Mouse (Mus musculus) left cerebral cortex, postnatal 10 days (tissue): Measurements from ENCODE around the gene Rpp40. TPM values are rescaled to one million over a fixed set of nuclear protein-coding genes. Genes with fewer than 3 reads are reported as not detected.
A peak's percentile ranks its signal among the peaks of the same experiment; 100 is the strongest.

Source experiments
- DNase-seq, 2 experiments: peaks; one replicate each; pipeline ENCODE4 v3.0.0; 2021 to 2022; ENCODE audit warnings: low spot score in 2 of 2, mixed read lengths in 1 of 2; ENCODE audit errors: extremely low spot score in 1 of 2
- intact Hi-C: fragments of 180-260 bp; cut with DNase I; formaldehyde crosslinking; loops from one replicate; pipeline ENCODE4 v1.15.1; 2025
- total RNA-seq, 2 experiments: library from RNA; stranded (reverse); gene quantifications; 2 replicates each; pipeline ENCODE4 v1.2.3; 2021

Rpp40 gene
- 1 to 10 TPM; 5.8 to 8.0 TPM for total RNA-seq

DNA sequence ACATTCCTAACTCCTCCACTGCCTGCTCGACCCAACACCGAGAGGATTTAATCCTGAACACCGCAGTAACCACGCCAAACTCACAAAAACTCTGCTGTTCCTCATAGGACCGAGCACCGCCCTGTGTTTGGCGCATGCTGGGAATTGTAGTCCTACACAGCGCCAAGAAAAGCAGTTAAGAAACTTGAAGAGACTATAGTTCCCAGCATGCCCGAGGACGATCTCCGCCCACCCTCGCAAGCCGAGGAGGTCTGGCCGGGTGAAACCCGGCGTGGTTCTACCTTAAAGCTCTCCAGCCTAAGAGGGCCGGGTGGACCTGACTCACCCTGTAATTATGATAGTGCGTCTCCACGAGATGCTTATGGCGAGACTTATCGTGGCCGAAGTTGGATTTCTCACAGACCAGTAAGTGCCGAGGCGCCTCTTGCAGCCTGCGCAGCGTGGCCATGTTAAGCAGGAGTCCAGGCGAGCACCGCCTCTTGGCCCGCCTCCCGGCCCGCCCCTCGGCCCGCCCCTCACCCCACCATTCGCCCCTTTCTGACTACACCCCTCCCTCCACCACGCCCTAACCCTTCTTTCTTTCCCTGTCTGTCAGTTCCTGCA, at the start of gene Rpp40:
Gene Rpp40, minus strand, starts transcription at position 481 of the 603 bp plus-strand sequence.
- DNase-seq = peak; percentile 92
- intact Hi-C loops = no loop called here

- intact Hi-C loops = loop anchor here (10.0 kb wide), 1 partner anchor 175 kb away; no protein-coding TSS in a partner anchor
- no peak for DNase-seq
Measured at GRCm38 (mm10) chr13:35949814-35950455, 43.8 kb upstream of the Rpp40 start.

DNA sequence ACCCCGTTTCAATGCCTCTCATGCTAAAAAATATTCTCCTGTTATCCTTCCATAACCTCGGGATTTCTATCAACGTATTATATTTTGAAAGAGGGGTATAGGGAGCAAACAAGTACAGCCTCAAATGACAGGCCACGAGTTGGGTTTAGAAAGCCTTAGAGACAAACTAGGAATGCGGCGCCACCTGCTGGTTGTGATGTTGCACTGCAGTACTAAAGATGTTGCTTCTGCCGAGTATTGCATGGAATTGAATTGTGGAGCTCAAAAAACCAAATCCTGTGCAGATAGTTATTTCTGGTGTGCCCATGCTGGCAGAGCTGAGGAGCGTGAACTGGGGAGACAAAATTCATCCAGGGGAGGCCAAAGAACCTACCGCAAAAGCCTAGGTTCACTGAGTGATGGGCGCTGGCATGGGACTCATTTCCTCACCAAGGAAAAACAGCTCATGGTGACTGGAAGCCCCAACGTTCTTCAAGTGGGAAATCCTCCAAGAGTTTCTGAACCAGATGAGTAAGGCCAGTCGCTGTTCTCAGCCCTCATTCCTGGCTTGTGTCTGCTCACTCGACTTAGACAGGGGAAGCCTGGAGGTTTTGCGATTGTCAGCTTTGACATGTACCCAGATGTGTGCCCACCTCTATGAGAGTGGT, 41.3 kb upstream of the Rpp40 start:
- peak; percentile 75 to 79 for DNase-seq

DNA sequence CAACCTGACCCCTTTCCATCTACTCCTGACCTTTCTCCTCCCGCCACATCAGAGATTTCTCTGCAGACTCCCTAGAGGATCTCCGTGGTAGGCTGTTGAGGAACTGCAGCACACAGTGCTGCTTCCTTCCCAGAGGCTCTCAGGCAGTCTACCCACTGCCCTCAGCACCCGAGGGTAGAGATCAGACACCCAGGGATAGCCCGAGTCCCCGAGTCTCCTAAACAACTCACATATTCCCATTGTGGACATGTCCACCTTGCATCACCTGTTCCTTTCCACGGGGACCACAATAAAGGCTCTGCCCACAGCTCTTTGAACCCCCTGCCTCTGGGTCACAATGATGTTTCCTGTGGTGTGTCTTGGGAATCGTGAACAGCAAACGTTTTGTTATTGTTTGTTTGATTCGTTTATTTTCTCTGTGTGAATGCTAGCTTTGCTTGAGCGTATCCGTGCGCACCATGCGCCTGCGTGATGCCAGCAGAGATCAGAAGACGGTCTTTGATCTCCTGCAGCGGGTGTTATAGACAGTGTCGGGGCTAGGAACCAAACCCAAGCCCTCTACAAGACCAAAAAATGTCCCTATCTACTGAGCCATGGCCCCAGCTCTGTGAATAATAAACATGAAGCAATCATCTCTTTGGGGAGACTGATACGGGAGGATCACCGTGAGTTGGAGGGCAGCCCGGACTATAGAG, 40.6 kb upstream of the Rpp40 start:
- DNase-seq = no peak
- intact Hi-C loops = loop anchor here (2.0 to 10.0 kb wide), 2 partner anchors 172 to 916 kb away; no protein-coding TSS in a partner anchor

More for the DNA sequence above, 41.3 kb upstream of the Rpp40 start:
- intact Hi-C loops = loop anchor here (2.0 to 10.0 kb wide), 2 partner anchors 173 to 917 kb away; no protein-coding TSS in a partner anchor

DNA sequence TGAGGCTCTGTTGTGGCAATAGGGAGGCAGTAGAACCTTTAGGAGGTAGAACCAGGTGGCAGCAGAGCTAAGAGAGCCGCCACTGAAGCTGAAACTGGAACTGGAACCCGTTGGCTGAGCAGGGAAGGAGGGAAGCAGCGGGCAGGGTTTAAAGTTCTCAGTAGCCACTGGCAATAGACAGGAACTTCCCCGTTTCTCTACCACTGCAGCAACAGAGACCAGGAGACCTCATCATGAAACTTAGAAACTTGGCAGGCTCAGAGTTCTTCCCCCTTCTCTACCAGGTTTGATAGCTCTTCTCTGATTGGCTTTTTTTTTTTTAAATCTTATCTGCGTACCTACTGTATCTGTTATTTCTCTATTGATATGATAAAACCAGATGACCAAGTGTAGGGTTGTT, 34.8 kb upstream of the Rpp40 start:
- no peak for DNase-seq
- intact Hi-C loops = loop anchor here (10.0 kb wide), 1 partner anchor 166 kb away; no protein-coding TSS in a partner anchor

- intact Hi-C loops = loop anchor here (10.0 kb wide), 1 partner anchor 165 kb away; no protein-coding TSS in a partner anchor
- no peak for DNase-seq
Measured at GRCm38 (mm10) chr13:35939871-35940665, 33.9 kb upstream of the Rpp40 start.

DNA sequence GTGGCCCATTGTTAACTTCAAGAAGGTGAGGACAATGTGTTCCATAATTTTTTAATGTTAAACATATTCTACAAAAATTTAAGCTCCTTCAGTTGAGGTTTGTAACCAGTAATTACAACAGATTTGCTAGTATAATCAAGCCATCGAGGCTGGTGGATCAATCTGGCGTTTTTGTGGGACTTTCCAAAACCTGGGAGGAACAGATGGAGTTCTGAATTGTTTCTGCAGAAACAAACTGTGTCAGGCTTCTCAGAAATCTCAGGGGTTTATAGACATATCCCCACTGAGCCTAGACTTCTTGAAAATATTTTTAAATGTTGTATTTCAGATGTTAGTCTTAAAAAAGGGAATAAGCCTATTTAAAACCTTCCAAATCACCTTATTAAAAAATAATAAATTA, 31.8 kb upstream of the Rpp40 start:
- intact Hi-C loops = no loop called here
- peak in 1 of 2 experiments; percentile 35 for DNase-seq

DNA sequence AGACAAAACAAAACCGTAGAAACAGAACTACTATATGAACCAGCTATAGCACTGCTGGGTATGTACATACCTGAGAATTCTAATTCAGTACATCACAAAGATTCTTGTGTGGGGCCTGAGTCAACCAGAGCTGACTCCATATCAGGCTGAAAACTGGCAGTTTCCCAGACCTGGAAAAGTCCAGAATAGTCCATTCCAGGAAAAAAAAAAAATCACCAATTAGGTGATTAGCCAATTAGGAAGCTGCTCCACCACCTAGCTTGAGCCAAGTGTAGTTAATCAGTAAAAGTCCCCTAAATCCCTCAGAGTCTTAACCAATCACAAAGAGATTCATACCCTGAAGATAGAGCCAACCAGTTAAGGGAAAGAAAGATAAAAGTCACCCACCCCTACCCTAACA, 5.3 kb upstream of the Rpp40 start:
- DNase-seq = no peak
- intact Hi-C loops = no loop called here

- no peak for DNase-seq
- intact Hi-C loops = no loop called here
Measured at GRCm38 (mm10) chr13:35905378-35905777, 781 bp downstream of the Rpp40 start.

DNA sequence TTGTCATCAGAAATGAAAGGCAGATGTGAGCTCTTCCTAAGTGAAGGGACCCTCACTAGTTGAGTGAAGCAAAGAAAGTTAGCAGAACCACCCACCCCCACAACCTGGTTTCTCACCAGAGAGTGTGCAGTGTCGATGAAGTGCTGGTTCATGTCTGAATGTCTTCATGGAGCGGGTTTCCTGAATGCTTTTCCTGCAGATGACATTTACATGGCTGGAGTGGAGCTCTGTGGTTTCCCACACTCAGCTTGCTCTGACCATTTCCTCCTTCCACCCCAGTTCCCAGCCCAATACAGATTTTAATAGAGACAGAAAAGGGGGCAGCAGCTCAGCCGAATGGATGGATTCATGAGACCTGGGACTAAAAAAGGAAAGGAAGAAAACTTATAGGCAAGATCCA, 13.3 kb downstream of the Rpp40 start:
- intact Hi-C loops = no loop called here
- no peak for DNase-seq

GRCm38 (mm10) chr13:35886121-35886725, 19.9 kb downstream of the Rpp40 start:
- DNase-seq = peak in 1 of 2 experiments; percentile 59
- intact Hi-C loops = no loop called here

DNA sequence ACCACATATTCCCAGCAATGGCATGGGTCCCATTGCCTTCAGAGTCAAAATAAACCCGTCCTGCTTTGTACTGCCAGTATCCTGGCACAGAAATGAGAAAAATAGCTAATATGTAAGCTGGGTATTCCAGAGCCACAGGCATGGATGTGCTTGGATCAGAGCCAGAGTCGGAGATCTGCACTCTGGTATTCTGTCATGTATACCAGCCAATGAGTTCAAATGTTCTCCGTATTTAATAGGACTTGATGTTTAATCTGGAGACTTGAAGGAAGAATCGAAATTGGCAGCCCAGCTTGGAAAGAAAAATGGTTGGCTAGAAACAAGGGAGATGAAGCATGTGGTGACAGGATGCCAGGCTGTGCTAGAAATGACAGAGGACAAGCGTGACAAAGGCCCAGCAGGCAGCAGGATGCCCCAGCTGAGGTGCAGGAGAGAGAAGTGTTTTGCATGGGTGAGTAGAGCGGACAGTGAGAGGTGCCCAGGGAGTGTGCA, 25.6 kb downstream of the Rpp40 start:
- intact Hi-C loops = no loop called here
- DNase-seq = no peak

- no peak for DNase-seq
- intact Hi-C loops = no loop called here
Measured at GRCm38 (mm10) chr13:35879519-35879918, 26.6 kb downstream of the Rpp40 start.

DNA sequence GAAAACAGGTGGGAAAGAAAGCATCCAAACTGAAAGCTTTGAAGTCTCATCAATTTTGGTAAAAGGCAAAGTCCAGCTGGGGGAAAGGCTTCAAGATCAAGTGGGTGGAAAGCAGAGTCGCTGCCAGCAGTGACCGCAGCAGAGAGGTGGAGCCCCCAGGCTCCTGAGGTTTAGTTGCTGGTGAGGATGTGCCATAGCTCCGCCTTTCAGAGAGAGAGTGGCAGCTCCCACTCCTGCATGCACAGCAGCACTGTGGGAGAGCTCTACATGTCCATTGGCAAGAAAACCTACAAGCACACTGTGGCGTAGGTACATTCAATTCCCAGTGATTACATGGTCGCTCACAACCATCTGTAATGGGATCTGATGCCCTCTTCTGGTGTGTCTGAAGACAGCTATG, 27.1 kb downstream of the Rpp40 start:
- DNase-seq = no peak
- intact Hi-C loops = no loop called here

- no peak for DNase-seq
- intact Hi-C loops = no loop called here
Measured at GRCm38 (mm10) chr13:35878282-35878681, 27.9 kb downstream of the Rpp40 start.

- no peak for DNase-seq
Measured at GRCm38 (mm10) chr13:35875396-35875795, 30.8 kb downstream of the Rpp40 start.

DNA sequence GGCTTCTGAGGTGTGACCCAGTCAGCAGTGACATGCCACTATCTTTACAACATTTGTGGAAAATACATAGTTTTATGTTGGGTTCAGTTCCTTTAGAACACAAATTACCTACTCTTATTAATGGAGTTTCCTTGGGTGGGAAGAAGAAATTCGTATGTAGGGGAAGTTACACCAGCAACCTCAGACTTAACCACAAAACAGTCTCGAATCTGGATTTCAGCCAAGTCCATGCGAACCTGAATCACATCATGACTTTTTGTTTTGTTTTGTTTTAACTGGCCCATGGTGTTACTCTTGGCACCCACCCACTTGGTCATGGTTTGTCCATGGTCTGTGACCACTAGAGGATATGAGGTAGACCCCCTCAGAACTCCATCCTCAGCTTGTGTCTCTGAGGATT, 35.1 kb downstream of the Rpp40 start:
- intact Hi-C loops = no loop called here
- no peak for DNase-seq

More at GRCm38 (mm10) chr13:35875396-35875795, 30.8 kb downstream of the Rpp40 start:
- intact Hi-C loops = no loop called here

- intact Hi-C loops = no loop called here
- DNase-seq = no peak
Measured at GRCm38 (mm10) chr13:35870659-35871058, 35.5 kb downstream of the Rpp40 start.
